Mouse (Mus musculus) testis, adult 2 months (tissue): ENCODE measurements around the gene Clic6.

ENCODE experiments used
- CTCF ChIP-seq: fragments of 200-500 bp; IDR thresholded peaks from 2 replicates; pipeline ENCODE4 v1.5.1; 2012; ENCODE audit warnings: low read depth, mild to moderate bottlenecking, inconsistent platforms, low read length, moderate library complexity; ENCODE audit not compliant: control insufficient read depth, insufficient read depth, insufficient replicate concordance
- POLR2A ChIP-seq: fragments of 200-500 bp; IDR thresholded peaks from 2 replicates; pipeline ENCODE4 v1.6.1; 2012; ENCODE audit warnings: low read depth, mild to moderate bottlenecking, inconsistent platforms, low read length, moderate library complexity; ENCODE audit not compliant: control insufficient read depth

- TF ChIP-seq CTCF, result no peak
- TF ChIP-seq POLR2A, result no peak
These were observed 17.1 kb upstream of the Clic6 start for GRCm38 (mm10) chr16:92468459-92468858.
